Mouse (Mus musculus): ENCODE data around the gene Trim2. TPM values are rescaled to one million over a fixed set of nuclear protein-coding genes. Genes with fewer than 3 reads are reported as not detected.
A peak's percentile ranks its signal among the peaks of the same experiment; 100 is the strongest.

The Trim2 gene
- polyA plus RNA-seq, 1 experiment from 2014 or later = 25.5 TPM

DNA sequence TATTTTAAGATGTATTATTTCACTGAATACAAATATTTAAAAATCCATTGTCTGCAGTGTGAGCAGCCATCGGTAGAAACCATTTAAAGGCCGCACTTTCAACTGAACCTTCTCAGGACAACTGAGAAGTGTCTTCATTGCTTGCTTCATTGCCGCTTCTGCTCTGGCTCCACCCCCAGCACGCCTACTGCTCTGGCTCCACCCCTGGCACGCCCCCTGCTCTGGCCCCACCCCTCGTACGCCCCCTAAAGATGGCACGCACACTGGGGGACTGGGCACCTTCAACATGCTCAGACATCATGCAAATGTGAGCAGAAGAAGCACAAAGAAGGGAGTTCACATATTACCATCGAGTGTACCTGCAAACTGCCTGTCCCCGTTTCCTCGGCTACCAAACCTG, 134.3 kb downstream of the Trim2 start:
- H3K9ac ChIP-seq (replicated peaks; ENCODE audit: low read length) = no peak overlapping the region
- H3K27me3 ChIP-seq (ENCODE audit: insufficient read depth, low read length) = no peaks in the 10 kb centered on the region
- no peak overlapping the region for H3K4me3 ChIP-seq (ENCODE audit: low read length)
- no peak overlapping the region for H3K4me2 ChIP-seq (replicated peaks; ENCODE audit: low read depth, low read length)
- no peaks in the 10 kb centered on the region for H3K9me3 ChIP-seq (ENCODE audit: low read length)
- H3K27ac ChIP-seq (ENCODE audit: low read length) = no peak overlapping the region
- peaks cover 10% of the 10 kb centered on the region; the same call in 1 of the 2 replicates for H3K36me3 ChIP-seq (ENCODE audit: insufficient read depth, low read length)
- WGBS = 55% methylated on average over 11 of the region's 11 CpGs
- H3K4me1 ChIP-seq (ENCODE audit: insufficient read depth, low read length) = no peaks in the 10 kb centered on the region
- ATAC-seq (ENCODE audit: low FRiP score, low TSS enrichment) = no peak

DNA sequence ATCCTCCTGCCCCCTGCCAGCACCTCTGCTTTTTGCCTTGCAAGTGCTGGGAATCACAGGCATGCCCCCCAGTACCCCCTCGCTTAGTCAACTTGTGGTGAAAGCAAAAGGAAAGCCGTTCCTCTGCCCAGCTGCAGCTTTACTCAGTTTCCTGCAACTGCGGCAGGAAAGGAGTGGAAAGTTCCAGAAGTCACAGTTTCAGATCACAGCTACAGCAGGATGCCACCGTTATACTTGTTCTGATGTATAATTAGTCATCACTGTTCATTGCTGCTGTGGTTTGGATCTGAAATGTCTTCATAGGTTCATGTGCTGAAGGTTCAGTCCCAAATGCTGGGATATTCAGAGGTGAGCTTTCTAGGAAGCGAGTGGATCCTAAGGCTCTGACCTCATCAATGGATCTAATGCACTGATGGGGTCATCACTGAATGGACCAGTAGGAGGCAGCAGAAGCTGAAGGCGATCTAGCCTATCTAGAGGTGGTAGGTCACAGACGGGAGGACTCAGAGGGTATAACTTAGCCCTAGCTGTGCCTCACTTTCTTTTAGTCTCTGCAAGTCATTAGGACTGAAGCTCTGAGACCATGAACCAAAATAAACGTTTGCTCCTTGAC, 137.2 kb downstream of the Trim2 start:
- Histone ChIP-seq H3K36me3 (ENCODE audit: insufficient read depth, low read length) (peaks cover 9% of the 10 kb centered on the region; the same call in 1 of the 2 replicates), H3K9me3 (ENCODE audit: low read length) (no peaks in the 10 kb centered on the region), H3K4me3 (ENCODE audit: low read length) (no peak overlapping the region), H3K4me2 (replicated peaks; ENCODE audit: low read depth, low read length) (no peak overlapping the region), H3K4me1 (ENCODE audit: insufficient read depth, low read length) (no peaks in the 10 kb centered on the region), H3K27ac (ENCODE audit: low read length) (no peak overlapping the region), H3K9ac (replicated peaks; ENCODE audit: low read length) (no peak overlapping the region), H3K27me3 (ENCODE audit: insufficient read depth, low read length) (no peaks in the 10 kb centered on the region)
- 72% methylated on average over 8 of the region's 8 CpGs for WGBS
- ATAC-seq (ENCODE audit: low FRiP score, low TSS enrichment) = no peak

DNA sequence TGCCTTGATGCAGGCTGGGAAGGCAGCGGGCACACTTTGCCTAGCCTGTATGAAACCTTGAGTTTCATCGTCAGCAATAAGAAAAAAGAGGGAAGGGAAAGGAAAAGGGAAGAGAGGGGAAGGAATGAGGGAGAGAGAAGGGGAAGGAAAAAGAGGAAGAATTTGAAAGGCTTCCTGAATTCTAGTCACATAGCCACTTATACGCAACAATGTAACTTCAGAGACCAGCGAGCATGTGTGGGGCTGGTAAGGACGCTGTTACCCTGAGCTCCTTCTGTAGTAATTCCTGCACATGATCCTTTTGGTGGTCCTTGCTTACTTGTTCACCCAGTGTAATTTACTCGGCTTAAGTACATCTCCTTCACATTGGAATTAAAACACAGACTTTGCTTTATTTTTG, 137.7 kb downstream of the Trim2 start:
- no peak for ATAC-seq (ENCODE audit: low FRiP score, low TSS enrichment)
- H3K27me3 ChIP-seq (ENCODE audit: insufficient read depth, low read length) = no peaks in the 10 kb centered on the region
- peaks cover 14% of the 10 kb centered on the region; the same call in 1 of the 2 replicates for H3K36me3 ChIP-seq (ENCODE audit: insufficient read depth, low read length)
- no peak overlapping the region for H3K9ac ChIP-seq (replicated peaks; ENCODE audit: low read length)
- no peak overlapping the region for H3K4me2 ChIP-seq (replicated peaks; ENCODE audit: low read depth, low read length)
- no peaks in the 10 kb centered on the region for H3K9me3 ChIP-seq (ENCODE audit: low read length)
- WGBS = 93% methylated on average over 6 of the region's 6 CpGs
- H3K4me1 ChIP-seq (ENCODE audit: insufficient read depth, low read length) = no peaks in the 10 kb centered on the region
- H3K27ac ChIP-seq (ENCODE audit: low read length) = no peak overlapping the region
- H3K4me3 ChIP-seq (ENCODE audit: low read length) = no peak overlapping the region

DNA sequence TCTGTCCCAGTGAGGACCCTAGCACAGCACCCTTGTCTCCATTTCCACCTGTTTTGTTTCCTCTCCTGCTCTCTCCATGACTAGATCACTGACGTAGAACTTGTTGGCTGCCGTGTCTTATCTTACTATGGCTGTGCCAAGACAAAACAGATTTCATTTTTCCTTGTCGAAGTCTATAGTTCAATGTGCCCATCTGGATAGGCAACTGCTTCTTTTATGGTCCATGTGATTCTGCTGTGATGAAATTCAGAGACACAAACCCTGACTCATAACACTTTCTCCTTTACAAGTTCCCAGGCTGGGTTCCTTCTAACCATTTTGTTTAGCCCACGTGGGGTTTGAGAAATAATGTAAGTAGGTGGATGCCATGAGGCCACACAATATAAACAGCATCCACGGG, 140.6 kb downstream of the Trim2 start:
- 92% methylated on average over 5 of the region's 5 CpGs for WGBS
- Histone ChIP-seq H3K27ac (ENCODE audit: low read length) (no peak overlapping the region), H3K9ac (replicated peaks; ENCODE audit: low read length) (no peak overlapping the region), H3K9me3 (ENCODE audit: low read length) (no peaks in the 10 kb centered on the region), H3K36me3 (ENCODE audit: insufficient read depth, low read length) (peaks cover 15% of the 10 kb centered on the region; the same call in 1 of the 2 replicates), H3K4me2 (replicated peaks; ENCODE audit: low read depth, low read length) (no peak overlapping the region), H3K4me3 (ENCODE audit: low read length) (no peak overlapping the region), H3K4me1 (ENCODE audit: insufficient read depth, low read length) (no peaks in the 10 kb centered on the region), H3K27me3 (ENCODE audit: insufficient read depth, low read length) (no peaks in the 10 kb centered on the region)
- ATAC-seq (ENCODE audit: low FRiP score, low TSS enrichment) = no peak

DNA sequence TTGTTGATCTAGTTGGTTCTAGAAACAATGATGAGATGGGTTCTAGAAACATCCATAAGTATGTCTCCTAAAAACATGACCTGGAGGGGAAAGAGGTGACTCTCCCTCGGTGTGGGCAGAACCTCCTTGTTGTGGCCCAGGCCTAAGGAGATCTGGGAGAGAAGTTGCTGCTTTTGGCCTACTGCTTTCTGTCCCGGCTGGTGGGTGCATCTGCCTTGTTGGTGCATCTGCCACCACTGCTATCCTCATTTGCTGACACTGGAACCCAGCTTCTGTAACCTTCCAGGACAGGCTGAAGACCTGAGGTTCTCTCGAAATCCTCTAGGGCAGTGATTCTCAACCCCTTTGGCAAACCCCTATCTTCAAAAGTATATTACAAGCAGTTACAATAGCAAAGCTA, 141.3 kb downstream of the Trim2 start:
- WGBS = 89% methylated on average over 3 of the region's 3 CpGs
- no peaks in the 10 kb centered on the region for H3K9me3 ChIP-seq (ENCODE audit: low read length)
- no peak overlapping the region for H3K9ac ChIP-seq (replicated peaks; ENCODE audit: low read length)
- no peaks in the 10 kb centered on the region for H3K27me3 ChIP-seq (ENCODE audit: insufficient read depth, low read length)
- H3K27ac ChIP-seq (ENCODE audit: low read length) = no peak overlapping the region
- H3K4me3 ChIP-seq (ENCODE audit: low read length) = no peak overlapping the region
- H3K4me1 ChIP-seq (ENCODE audit: insufficient read depth, low read length) = no peaks in the 10 kb centered on the region
- no peak overlapping the region for H3K4me2 ChIP-seq (replicated peaks; ENCODE audit: low read depth, low read length)
- peaks cover 14% of the 10 kb centered on the region; the same call in 1 of the 2 replicates for H3K36me3 ChIP-seq (ENCODE audit: insufficient read depth, low read length)
- ATAC-seq (ENCODE audit: low FRiP score, low TSS enrichment) = no peak

DNA sequence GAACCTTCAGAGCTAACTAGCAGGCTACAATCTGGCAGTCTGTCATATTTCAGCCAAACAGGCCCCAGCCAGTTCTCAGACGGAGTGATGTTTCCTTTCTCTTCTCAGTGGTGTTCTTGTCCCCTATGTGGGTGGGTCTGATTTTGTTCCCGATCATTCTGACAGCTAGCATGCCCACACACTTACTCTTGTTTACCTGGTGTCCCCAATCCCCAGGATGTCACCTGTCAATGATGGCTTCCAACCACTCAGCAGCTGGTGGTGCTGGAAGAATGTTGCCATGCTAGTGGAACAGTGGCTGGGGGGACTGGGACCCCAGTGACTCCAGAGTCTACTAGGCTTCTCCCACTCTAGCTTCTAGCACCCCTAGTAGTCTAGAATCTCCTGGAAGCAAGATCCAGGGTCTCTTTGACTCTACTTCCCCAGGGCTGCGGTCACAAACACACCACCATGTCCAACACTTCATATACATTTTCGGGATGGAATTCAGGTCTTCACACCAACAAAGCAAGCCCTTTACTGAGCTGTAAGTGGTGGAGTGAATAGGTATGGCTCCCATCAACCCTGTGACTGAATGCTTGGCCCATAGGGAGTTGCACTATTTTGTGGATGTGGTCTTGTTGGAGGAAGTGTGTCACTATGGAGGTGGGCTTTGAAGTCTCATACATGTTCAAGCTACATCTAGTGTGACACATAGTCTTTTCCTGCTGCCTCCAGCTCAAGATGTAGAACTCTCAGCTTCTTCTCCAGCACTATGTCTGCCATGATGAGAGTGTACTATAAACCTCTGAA, 148.9 kb downstream of the Trim2 start:
- no peak for ATAC-seq (ENCODE audit: low FRiP score, low TSS enrichment)
- no peak overlapping the region for H3K27ac ChIP-seq (ENCODE audit: low read length)
- H3K4me2 ChIP-seq (replicated peaks; ENCODE audit: low read depth, low read length) = no peak overlapping the region
- H3K27me3 ChIP-seq (ENCODE audit: insufficient read depth, low read length) = no peaks in the 10 kb centered on the region
- H3K4me1 ChIP-seq (ENCODE audit: insufficient read depth, low read length) = peaks cover 10% of the 10 kb centered on the region
- H3K9me3 ChIP-seq (ENCODE audit: low read length) = no peaks in the 10 kb centered on the region
- 83% methylated on average over 4 of the region's 4 CpGs for WGBS
- no peak overlapping the region for H3K4me3 ChIP-seq (ENCODE audit: low read length)
- H3K36me3 ChIP-seq (ENCODE audit: insufficient read depth, low read length) = no peaks in the 10 kb centered on the region; the same call in 1 of the 2 replicates
- H3K9ac ChIP-seq (replicated peaks; ENCODE audit: low read length) = no peak overlapping the region

DNA sequence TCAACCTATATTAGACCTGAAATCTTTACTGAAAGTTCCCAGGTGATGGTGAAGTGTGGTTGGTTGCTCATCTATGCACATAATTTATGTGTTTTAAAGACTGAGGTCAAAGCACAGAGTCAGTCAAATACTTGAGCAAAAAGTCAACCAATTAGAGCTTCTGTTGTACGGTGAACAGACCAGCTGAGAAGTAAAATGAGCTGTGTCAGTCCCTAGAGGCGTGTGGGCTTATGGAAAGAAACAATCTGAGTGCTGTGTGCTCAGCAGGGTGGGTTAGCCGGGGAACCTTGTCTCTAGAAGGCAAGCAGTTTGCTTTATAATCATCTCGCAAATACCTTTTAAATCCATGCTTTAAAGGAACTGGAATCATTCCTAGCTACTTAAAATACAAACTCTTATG, 149.7 kb downstream of the Trim2 start:
- Histone ChIP-seq H3K9ac (replicated peaks; ENCODE audit: low read length) (no peak overlapping the region), H3K9me3 (ENCODE audit: low read length) (no peaks in the 10 kb centered on the region), H3K36me3 (ENCODE audit: insufficient read depth, low read length) (no peaks in the 10 kb centered on the region; the same call in 1 of the 2 replicates), H3K4me1 (ENCODE audit: insufficient read depth, low read length) (peaks cover 10% of the 10 kb centered on the region), H3K27ac (ENCODE audit: low read length) (no peak overlapping the region), H3K4me2 (replicated peaks; ENCODE audit: low read depth, low read length) (no peak overlapping the region), H3K27me3 (ENCODE audit: insufficient read depth, low read length) (no peaks in the 10 kb centered on the region), H3K4me3 (ENCODE audit: low read length) (no peak overlapping the region)
- ATAC-seq (ENCODE audit: low FRiP score, low TSS enrichment) = no peak
- 60% methylated on average over 4 of the region's 4 CpGs for WGBS

DNA sequence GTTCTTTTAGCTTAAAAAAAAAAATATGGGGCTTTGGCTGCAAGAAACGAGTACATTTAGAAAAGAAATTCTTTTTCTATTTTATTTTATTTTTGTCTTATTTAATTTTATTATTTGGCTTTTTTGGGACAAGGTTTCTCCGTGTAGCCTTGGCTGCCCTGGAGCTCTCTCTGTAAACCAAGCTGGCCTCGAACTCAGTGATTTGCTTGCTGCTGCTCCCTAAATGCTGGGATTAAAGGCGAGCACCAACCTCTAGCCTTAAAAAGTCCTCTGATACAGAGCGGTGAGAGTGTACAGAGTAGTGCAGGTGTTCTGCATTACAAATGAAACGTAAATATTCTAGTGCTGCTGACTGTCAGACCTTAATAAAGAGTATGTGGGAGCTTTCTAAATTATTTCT, 150.6 kb downstream of the Trim2 start:
- Histone ChIP-seq H3K9me3 (ENCODE audit: low read length) (no peaks in the 10 kb centered on the region), H3K4me1 (ENCODE audit: insufficient read depth, low read length) (peaks cover 10% of the 10 kb centered on the region), H3K36me3 (ENCODE audit: insufficient read depth, low read length) (no peaks in the 10 kb centered on the region; the same call in 1 of the 2 replicates), H3K4me2 (replicated peaks; ENCODE audit: low read depth, low read length) (peak overlapping the region; percentile 97), H3K4me3 (ENCODE audit: low read length) (peak overlapping the region; percentile 64), H3K27me3 (ENCODE audit: insufficient read depth, low read length) (no peaks in the 10 kb centered on the region), H3K9ac (replicated peaks; ENCODE audit: low read length) (no peak overlapping the region), H3K27ac (ENCODE audit: low read length) (no peak overlapping the region)
- 40% methylated on average over 6 of the region's 6 CpGs for WGBS
- ATAC-seq (ENCODE audit: low FRiP score, low TSS enrichment) = no peak

DNA sequence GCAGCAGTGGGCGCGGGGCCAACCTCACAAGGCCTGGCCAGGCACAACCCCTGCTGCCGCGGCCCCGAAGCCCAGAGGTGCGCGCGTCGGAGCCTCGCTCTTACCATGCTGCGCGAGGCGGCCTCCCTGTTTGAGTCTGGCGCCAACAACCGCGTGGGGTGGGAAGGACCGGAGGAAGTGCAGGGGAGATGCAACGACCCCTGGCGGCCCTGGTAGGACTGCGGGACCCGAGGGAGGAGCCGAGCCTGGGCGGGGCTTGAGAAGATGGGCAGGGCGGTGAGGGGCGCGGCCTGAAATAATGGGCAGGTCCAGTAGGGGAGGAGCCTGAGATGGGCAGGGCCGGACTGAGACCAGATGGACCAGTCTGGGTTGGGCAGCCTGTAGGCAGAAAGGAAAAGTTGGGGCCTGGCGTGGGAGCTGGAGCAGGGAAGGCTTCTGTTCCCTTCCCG, 151.1 kb downstream of the Trim2 start, which contains the start of gene Mnd1:
Gene Mnd1 (minus strand): TSS at position 229 of the 449 bp plus-strand sequence.
- H3K36me3 ChIP-seq (ENCODE audit: insufficient read depth, low read length) = no peaks in the 10 kb centered on the region; the same call in 1 of the 2 replicates
- no peaks in the 10 kb centered on the region for H3K27me3 ChIP-seq (ENCODE audit: insufficient read depth, low read length)

DNA sequence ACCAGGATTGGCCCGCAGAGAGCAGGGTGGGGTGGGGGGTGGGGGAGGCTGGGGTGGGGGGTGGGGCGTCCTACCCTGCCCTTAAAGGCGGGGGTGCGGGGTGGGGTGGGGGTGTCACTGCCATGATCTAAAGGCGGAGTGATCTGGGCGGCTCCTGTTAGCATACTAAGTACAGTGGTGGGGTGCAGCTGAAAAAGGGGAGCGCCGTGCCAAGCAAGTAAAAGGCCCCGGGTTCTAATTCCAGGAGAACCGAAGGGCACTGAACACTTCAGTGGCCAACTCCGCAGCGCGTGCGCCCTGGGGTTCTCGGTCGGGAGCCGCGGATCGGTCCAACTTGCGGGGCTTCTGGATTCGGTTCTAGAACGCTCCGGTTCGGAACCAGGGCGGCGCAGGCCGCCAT, 151.5 kb downstream of the Trim2 start:
- no peaks in the 10 kb centered on the region for H3K9me3 ChIP-seq (ENCODE audit: low read length)
- H3K27me3 ChIP-seq (ENCODE audit: insufficient read depth, low read length) = no peaks in the 10 kb centered on the region
- peak; percentile 55 for ATAC-seq (ENCODE audit: low FRiP score, low TSS enrichment)
- H3K36me3 ChIP-seq (ENCODE audit: insufficient read depth, low read length) = no peaks in the 10 kb centered on the region; the same call in 1 of the 2 replicates
- 0% methylated on average over 27 of the region's 27 CpGs for WGBS
- peaks cover 10% of the 10 kb centered on the region for H3K4me1 ChIP-seq (ENCODE audit: insufficient read depth, low read length)
- H3K9ac ChIP-seq (replicated peaks; ENCODE audit: low read length) = peak overlapping the region; percentile 79
- H3K27ac ChIP-seq (ENCODE audit: low read length) = peak overlapping the region; percentile 57; the same call in 1 of the 2 replicates
- peak overlapping the region; percentile 64 for H3K4me3 ChIP-seq (ENCODE audit: low read length)
- H3K4me2 ChIP-seq (replicated peaks; ENCODE audit: low read depth, low read length) = peak overlapping the region; percentile 97

More for the DNA sequence above, 151.1 kb downstream of the Trim2 start, which contains the start of gene Mnd1:
- H3K27ac ChIP-seq (ENCODE audit: low read length) = peak within 1 kb of the TSS; percentile 57; the same call in 1 of the 2 replicates
- H3K9me3 ChIP-seq (ENCODE audit: low read length) = no peaks in the 10 kb centered on the region
- peak; percentile 100 for ATAC-seq (ENCODE audit: low FRiP score, low TSS enrichment)
- WGBS = 0% methylated on average over 29 of the region's 29 CpGs
- H3K4me3 ChIP-seq (ENCODE audit: low read length) = peak within 1 kb of the TSS; percentile 64
- peak within 1 kb of the TSS; percentile 79 for H3K9ac ChIP-seq (replicated peaks; ENCODE audit: low read length)
- H3K4me1 ChIP-seq (ENCODE audit: insufficient read depth, low read length) = peaks cover 10% of the 10 kb centered on the region
- peak within 1 kb of the TSS; percentile 97 for H3K4me2 ChIP-seq (replicated peaks; ENCODE audit: low read depth, low read length)
